ENCODE assay signal across 8 mouse cellular contexts in the genomic region with DNA sequence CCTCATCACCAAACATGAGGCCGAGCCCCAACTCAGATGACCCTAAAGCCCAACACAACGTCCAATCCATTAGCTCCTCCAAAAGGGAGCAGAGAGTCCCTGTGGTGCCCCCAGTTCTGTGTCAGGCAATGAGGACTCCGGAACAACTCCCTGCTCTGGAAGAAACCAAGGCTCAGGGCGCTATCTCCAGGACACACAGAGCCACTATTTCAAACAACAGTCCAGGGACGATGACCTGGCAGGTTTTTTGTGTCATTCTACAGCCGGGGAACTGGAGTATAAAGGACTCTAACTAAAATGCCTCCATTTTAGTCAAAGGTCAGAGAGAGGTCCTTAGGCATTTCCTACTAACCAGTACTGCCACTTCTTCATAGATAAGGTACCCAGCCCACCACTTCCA. TPM values are rescaled to one million over a fixed set of nuclear protein-coding genes. Genes with fewer than 3 reads are reported as not detected.
DNase-seq lines count a peak whose midpoint lies in the region; ATAC-seq and TF ChIP-seq lines count a peak whose summit lies in the region.
"Had no signal": no experiment of that assay in that cellular context is flagged by ENCODE, and none has a peak within 500 bp of the region (broad histone marks: within the 10 kb centered on the region; RNA-seq: fewer than 3 reads in every experiment).

No protein-coding gene starts in this region.

- peaks cover 66% of the 10 kb centered on the region for H3K4me1 ChIP-seq in heart, embryonic 15.5 days (replicated peaks)
- peaks cover 90% of the 10 kb centered on the region for H3K4me1 ChIP-seq in G1E (ENCODE audit: insufficient read depth, low read depth, low read length)
- H3K4me1 ChIP-seq in brown adipose tissue, adult 24 weeks (ENCODE audit: control insufficient read depth, insufficient read depth, insufficient read length, low read length): peaks cover 68% of the 10 kb centered on the region
- peaks cover 96% of the 10 kb centered on the region for H3K4me1 ChIP-seq in liver, embryonic 12.5 days
- H3K4me1 ChIP-seq in forebrain, embryonic 12.5 days: no peaks in the 10 kb centered on the region; the same call in 1 of the 2 replicates

- H3K9ac ChIP-seq in heart, embryonic 15.5 days: no peak overlapping the region; the same call in 1 of the 2 replicates
- peak overlapping the region; percentile 66 for H3K9ac ChIP-seq in liver, embryonic 12.5 days
- no peak overlapping the region for H3K9ac ChIP-seq in forebrain, embryonic 12.5 days
- H3K9ac ChIP-seq: limb, embryonic 13.5 days had no signal

- no peaks in the 10 kb centered on the region for H3K9me3 ChIP-seq in heart, embryonic 15.5 days (replicated peaks)
- H3K9me3 ChIP-seq in G1E (replicated peaks): no peaks in the 10 kb centered on the region
- no peaks in the 10 kb centered on the region for H3K9me3 ChIP-seq in liver, embryonic 12.5 days (replicated peaks)
- no peaks in the 10 kb centered on the region for H3K9me3 ChIP-seq in forebrain, embryonic 12.5 days
- H3K9me3 ChIP-seq: limb, embryonic 13.5 days had no signal

- H3K27ac ChIP-seq in heart, embryonic 15.5 days: peak overlapping the region; percentile 65
- peak overlapping the region; percentile 83 for H3K27ac ChIP-seq in brown adipose tissue, adult 24 weeks (replicated peaks; ENCODE audit: low read depth, low read length)
- H3K27ac ChIP-seq in liver, embryonic 12.5 days: peak overlapping the region; percentile 89
- no peak overlapping the region for H3K27ac ChIP-seq in forebrain, embryonic 12.5 days
- H3K27ac ChIP-seq: limb, embryonic 13.5 days had no signal

- no peaks in the 10 kb centered on the region for H3K36me3 ChIP-seq in heart, embryonic 15.5 days
- peaks cover 90% of the 10 kb centered on the region for H3K36me3 ChIP-seq in G1E (replicated peaks)
- H3K36me3 ChIP-seq in liver, embryonic 12.5 days: peaks cover 25% of the 10 kb centered on the region
- H3K36me3 ChIP-seq in forebrain, embryonic 12.5 days (replicated peaks): no peaks in the 10 kb centered on the region

- H3K4me3 ChIP-seq in heart, embryonic 15.5 days: no peak overlapping the region
- peak overlapping the region; percentile 20; the same call in 1 of the 2 replicates for H3K4me3 ChIP-seq in G1E (ENCODE audit: low read depth, low read length)
- peak overlapping the region; percentile 24 for H3K4me3 ChIP-seq in brown adipose tissue, adult 24 weeks (ENCODE audit: insufficient read depth, low read depth, low read length)
- peak overlapping the region; percentile 24 for H3K4me3 ChIP-seq in liver, embryonic 12.5 days
- H3K4me3 ChIP-seq in forebrain, embryonic 12.5 days (replicated peaks): no peak overlapping the region
- H3K4me3 ChIP-seq: limb, embryonic 13.5 days had no signal

- 58% methylated on average over 6 of the region's 6 CpGs for WGBS in heart, embryonic 15.5 days
- 36% methylated on average over 6 of the region's 6 CpGs for WGBS in liver, embryonic 12.5 days (ENCODE audit: insufficient replicate concordance)
- 88% methylated on average over 6 of the region's 6 CpGs for WGBS in forebrain, embryonic 12.5 days

- TF ChIP-seq CTCF in G1E (IDR thresholded peaks at IDR 0.05; ENCODE audit: low read depth, low read length): no peak

- no peak for ATAC-seq in heart, embryonic 15.5 days (replicated peaks; ENCODE audit: insufficient number of reproducible peaks, insufficient read depth, low FRiP score, low read depth)
- ATAC-seq in G1E (ENCODE audit: extremely low read depth, insufficient number of reproducible peaks, low FRiP score, poor library complexity, severe bottlenecking): no peak
- peak; percentile 38 for ATAC-seq in liver, embryonic 12.5 days
- no peak for ATAC-seq in granulocyte monocyte progenitor cell, adult 5-6 weeks (replicated peaks; ENCODE audit: poor library complexity, severe bottlenecking)
- ATAC-seq in forebrain, embryonic 12.5 days (ENCODE audit: low FRiP score): no peak

- no peaks in the 10 kb centered on the region for H3K27me3 ChIP-seq in heart, embryonic 15.5 days
- H3K27me3 ChIP-seq in G1E (ENCODE audit: insufficient read depth, low read length): no peaks in the 10 kb centered on the region
- H3K27me3 ChIP-seq in liver, embryonic 12.5 days (replicated peaks): no peaks in the 10 kb centered on the region
- peaks cover 7% of the 10 kb centered on the region for H3K27me3 ChIP-seq in forebrain, embryonic 12.5 days
- H3K27me3 ChIP-seq: limb, embryonic 13.5 days had no signal

- peak overlapping the region; percentile 48 for H3K4me2 ChIP-seq in heart, embryonic 15.5 days
- H3K4me2 ChIP-seq in liver, embryonic 12.5 days: peak overlapping the region; percentile 61
- no peak overlapping the region for H3K4me2 ChIP-seq in forebrain, embryonic 12.5 days
- H3K4me2 ChIP-seq: limb, embryonic 13.5 days had no signal

- no peak for DNase-seq in heart, adult 8-10 months (ENCODE audit: low spot score)
- DNase-seq in G1E (ENCODE audit: low spot score): no peak

RNA-seq across cellular contexts. Expression of gene Ldlrap1, which starts 7.5 kb away (rescaled TPM):
- polyA plus RNA-seq in heart, embryonic 15.5 days (2015; fragmentation: Nextera tagmentation; extraction: Ambion mirVana): 11.6 and 16.0 TPM in 2 replicates
- total RNA-seq in heart, adult 8-10 months (2022): 10 to 100 TPM; 12.1 to 15.3 (median 13.0) TPM
- total RNA-seq in G1E (2014; fragmentation: Nextera tagmentation) (23.3 and 23.4 TPM in 2 replicates), G1E (2017) (9.4 TPM in 2 replicates)
- 12.8 and 14.6 TPM in 2 replicates for polyA plus RNA-seq in G1E (2012)
- polyA plus RNA-seq in brown adipose tissue, adult 24 weeks (2012; ENCODE audit: insufficient read depth, insufficient read length, missing spikeins): 6.8 and 11.8 TPM in 2 replicates
- polyA plus RNA-seq in liver, embryonic 12.5 days (2016; fragmentation: Nextera tagmentation; extraction: Ambion mirVana): 26.4 and 28.2 TPM in 2 replicates
- total RNA-seq in granulocyte monocyte progenitor cell, adult 5-6 weeks (2014; fragmentation: Nextera tagmentation): 28.4 and 30.6 TPM in 2 replicates
- total RNA-seq in granulocyte monocyte progenitor cell, adult 5-6 weeks (2017): 10.1 and 10.2 TPM in 2 replicates
- polyA plus RNA-seq in forebrain, embryonic 12.5 days (2016; fragmentation: Nextera tagmentation; extraction: Ambion mirVana): 5.1 and 5.9 TPM in 2 replicates

RNA-seq across cellular contexts. Expression of gene Man1c1, which starts 56.2 kb away (rescaled TPM):
- 5.1 and 6.6 TPM in 2 replicates for polyA plus RNA-seq in heart, embryonic 15.5 days (2015; fragmentation: Nextera tagmentation; extraction: Ambion mirVana)
- 10 to 100 TPM; 22.6 to 26.7 (median 25.3) TPM for total RNA-seq in heart, adult 8-10 months (2022)
- total RNA-seq in G1E (2014; fragmentation: Nextera tagmentation) (not detected in 2 replicates), G1E (2017) (0.05 TPM in 1 of 2 replicates, not detected in the other)
- not detected in 2 replicates for polyA plus RNA-seq in G1E (2012)
- 2.5 and 2.6 TPM in 2 replicates for polyA plus RNA-seq in brown adipose tissue, adult 24 weeks (2012; ENCODE audit: insufficient read depth, insufficient read length, missing spikeins)
- polyA plus RNA-seq in liver, embryonic 12.5 days (2016; fragmentation: Nextera tagmentation; extraction: Ambion mirVana): 3.2 and 3.5 TPM in 2 replicates
- total RNA-seq in granulocyte monocyte progenitor cell, adult 5-6 weeks (2014; fragmentation: Nextera tagmentation): 9.5 and 11.6 TPM in 2 replicates
- total RNA-seq in granulocyte monocyte progenitor cell, adult 5-6 weeks (2017): 4.8 and 5.1 TPM in 2 replicates
- 3.5 and 4.0 TPM in 2 replicates for polyA plus RNA-seq in forebrain, embryonic 12.5 days (2016; fragmentation: Nextera tagmentation; extraction: Ambion mirVana)

Comparison
In these comparisons a context has a peak if more than half of its experiments do, and no peak if none do; other contexts are left out.
1. H3K4me3 ChIP-seq: peak in G1E (single experiment), brown adipose tissue, adult 24 weeks (single experiment) and liver, embryonic 12.5 days (single experiment); none in heart, embryonic 15.5 days (single experiment) and forebrain, embryonic 12.5 days (single experiment).